Mouse (Mus musculus) heart, adult 2 months (tissue): ENCODE measurements at regions not wholly inside any gene's neighbourhood (a gene's known extent, or its start where the extent isn't known, plus 50 kb on each side); places are given as distances from the start of the nearest gene placed in this dataset.

ENCODE experiments used
- CTCF ChIP-seq: fragments of 200-600 bp; IDR thresholded peaks from 2 replicates; pipeline ENCODE4 v1.8.1; 2022; ENCODE audit warnings: antibody characterized with exemption, mild to moderate bottlenecking, moderate library complexity
- EP300 ChIP-seq: fragments of 200-500 bp; IDR thresholded peaks from 2 replicates; pipeline ENCODE4 v1.6.1; 2011; ENCODE audit warnings: low read depth, low read length, control low read depth; ENCODE audit not compliant: insufficient read depth
- POLR2A ChIP-seq: fragments of 200-500 bp; IDR thresholded peaks from 2 replicates; pipeline ENCODE4 v1.6.1; 2011; ENCODE audit warnings: mild to moderate bottlenecking, low read depth, low read length, control low read depth; ENCODE audit not compliant: insufficient read depth

- no peak for TF ChIP-seq CTCF
- TF ChIP-seq POLR2A = no peak
- no peak for TF ChIP-seq EP300
Measured at GRCm38 (mm10) chr16:46228744-46229143, 73.9 kb upstream of the Gm4737 start.
